7 mouse cellular contexts compared by ENCODE assay signal in genomic region chr19:5306968-5307734, GRCm38 (mm10). TPM values are rescaled to one million over a fixed set of nuclear protein-coding genes. Genes with fewer than 3 reads are reported as not detected.
DNase-seq lines count a peak whose midpoint lies in the region; ATAC-seq and TF ChIP-seq lines count a peak whose summit lies in the region.

No protein-coding gene starts in this region.

- WGBS in lung, embryonic 14.5 days = 35% methylated on average over 98 of the region's 98 CpGs
- WGBS in embryonic facial prominence, embryonic 12.5 days = 41% methylated on average over 98 of the region's 98 CpGs
- WGBS in hindbrain, embryonic 14.5 days = 45% methylated on average over 98 of the region's 98 CpGs

- peak overlapping the region; percentile 29 for H3K4me3 ChIP-seq in lung, embryonic 14.5 days (ENCODE audit: low read depth, low read length)
- H3K4me3 ChIP-seq in embryonic facial prominence, embryonic 12.5 days = peak overlapping the region; percentile 17
- no peak overlapping the region for H3K4me3 ChIP-seq in hindbrain, embryonic 14.5 days (replicated peaks; ENCODE audit: low read length)

- H3K27me3 ChIP-seq in lung, embryonic 14.5 days (ENCODE audit: insufficient read depth, low read length) = peaks cover 5% of the 10 kb centered on the region; the same call in 1 of the 2 replicates
- peaks cover 19% of the 10 kb centered on the region for H3K27me3 ChIP-seq in embryonic facial prominence, embryonic 12.5 days
- no peaks in the 10 kb centered on the region for H3K27me3 ChIP-seq in hindbrain, embryonic 14.5 days (ENCODE audit: control insufficient read depth, insufficient read depth, low read length)

- no peak for TF ChIP-seq CTCF in lung, embryonic 14.5 days (IDR thresholded peaks at IDR 0.05; ENCODE audit: low read depth)

- H3K9ac ChIP-seq in lung, embryonic 14.5 days = 0 out of 2 replicates have a peak overlapping the region, but pooled peaks have one; percentile 15
- H3K9ac ChIP-seq in embryonic facial prominence, embryonic 12.5 days = no peak overlapping the region
- no peak overlapping the region for H3K9ac ChIP-seq in hindbrain, embryonic 14.5 days

- no peaks in the 10 kb centered on the region for H3K36me3 ChIP-seq in lung, embryonic 14.5 days (ENCODE audit: insufficient read depth)
- H3K36me3 ChIP-seq in embryonic facial prominence, embryonic 12.5 days = peaks cover 16% of the 10 kb centered on the region
- peaks cover 57% of the 10 kb centered on the region for H3K36me3 ChIP-seq in hindbrain, embryonic 14.5 days (replicated peaks; ENCODE audit: control insufficient read depth, insufficient read depth)

- peaks cover 4% of the 10 kb centered on the region; the same call in 1 of the 2 replicates for H3K9me3 ChIP-seq in lung, embryonic 14.5 days (ENCODE audit: low read depth, low read length)
- no peaks in the 10 kb centered on the region for H3K9me3 ChIP-seq in embryonic facial prominence, embryonic 12.5 days
- no peaks in the 10 kb centered on the region for H3K9me3 ChIP-seq in hindbrain, embryonic 14.5 days (ENCODE audit: control insufficient read depth, low read length)

- ATAC-seq in lung, embryonic 14.5 days (ENCODE audit: insufficient read depth) = 0 out of 2 replicates have a peak, but pooled peaks have one; percentile 8
- 0 out of 2 replicates have a peak, but pooled peaks have one; percentile 22 for ATAC-seq in embryonic facial prominence, embryonic 12.5 days (ENCODE audit: insufficient number of reproducible peaks, insufficient read depth, low FRiP score, low TSS enrichment)
- ATAC-seq in hindbrain, embryonic 14.5 days (ENCODE audit: low FRiP score) = no peak
- ATAC-seq in megakaryocyte progenitor cell, adult 5-6 weeks (replicated peaks; ENCODE audit: poor library complexity) = no peak
- ATAC-seq in frontal cortex, adult (ENCODE audit: low TSS enrichment) = no peak

- H3K27ac ChIP-seq in lung, embryonic 14.5 days (ENCODE audit: low read depth) = no peak overlapping the region
- no peak overlapping the region for H3K27ac ChIP-seq in embryonic facial prominence, embryonic 12.5 days
- H3K27ac ChIP-seq in hindbrain, embryonic 14.5 days = no peak overlapping the region

- peak; percentile 69 for DNase-seq in lung, embryonic 14.5 days
- DNase-seq in lung, postnatal 36 days = no peak
- DNase-seq in hindbrain, embryonic 14.5 days (ENCODE audit: low spot score) = peak; percentile 24
- DNase-seq in mesoderm, embryonic 11.5 days (ENCODE audit: low read depth, low spot score) = peak; percentile 34

- H3K4me2 ChIP-seq in lung, embryonic 14.5 days = peak overlapping the region; percentile 56
- peak overlapping the region; percentile 44 for H3K4me2 ChIP-seq in embryonic facial prominence, embryonic 12.5 days (replicated peaks)
- H3K4me2 ChIP-seq in hindbrain, embryonic 14.5 days (replicated peaks) = 0 out of 2 replicates have a peak overlapping the region, but pooled peaks have one; percentile 24

- no peaks in the 10 kb centered on the region for H3K4me1 ChIP-seq in lung, embryonic 14.5 days (ENCODE audit: insufficient read depth)
- no peaks in the 10 kb centered on the region for H3K4me1 ChIP-seq in embryonic facial prominence, embryonic 12.5 days
- no peaks in the 10 kb centered on the region for H3K4me1 ChIP-seq in hindbrain, embryonic 14.5 days (replicated peaks; ENCODE audit: control insufficient read depth, insufficient read depth, low read length)

RNA-seq across cellular contexts. Expression of gene Gal3st3, which starts 9.0 kb away (rescaled TPM):
- polyA plus RNA-seq in lung, embryonic 14.5 days (2014; fragmentation: Nextera tagmentation; extraction: Ambion mirVana) = 2.2 and 2.9 TPM in 2 replicates
- polyA plus RNA-seq in embryonic facial prominence, embryonic 12.5 days (2016; fragmentation: Nextera tagmentation; extraction: Ambion mirVana) = 8.1 and 8.5 TPM in 2 replicates
- 34.2 and 39.8 TPM in 2 replicates for polyA plus RNA-seq in hindbrain, embryonic 14.5 days (2014; fragmentation: Nextera tagmentation; extraction: Ambion mirVana)
- not detected in 2 replicates for total RNA-seq in megakaryocyte progenitor cell, adult 5-6 weeks (2015)
- not detected in 2 replicates for total RNA-seq in megakaryocyte progenitor cell, adult 5-6 weeks (2017)

RNA-seq across cellular contexts. Expression of gene Sf3b2, which starts 11.9 kb away (rescaled TPM):
- 334 and 368 TPM in 2 replicates for polyA plus RNA-seq in lung, embryonic 14.5 days (2014; fragmentation: Nextera tagmentation; extraction: Ambion mirVana)
- polyA plus RNA-seq in embryonic facial prominence, embryonic 12.5 days (2016; fragmentation: Nextera tagmentation; extraction: Ambion mirVana) = 386 and 406 TPM in 2 replicates
- 299 and 305 TPM in 2 replicates for polyA plus RNA-seq in hindbrain, embryonic 14.5 days (2014; fragmentation: Nextera tagmentation; extraction: Ambion mirVana)
- 119 and 147 TPM in 2 replicates for total RNA-seq in megakaryocyte progenitor cell, adult 5-6 weeks (2015)
- 239 and 261 TPM in 2 replicates for total RNA-seq in megakaryocyte progenitor cell, adult 5-6 weeks (2017)

RNA-seq across cellular contexts. Expression of gene Catsper1, which starts 28.4 kb away (rescaled TPM):
- polyA plus RNA-seq in lung, embryonic 14.5 days (2014; fragmentation: Nextera tagmentation; extraction: Ambion mirVana) = not detected in 2 replicates
- polyA plus RNA-seq in embryonic facial prominence, embryonic 12.5 days (2016; fragmentation: Nextera tagmentation; extraction: Ambion mirVana) = not detected in 2 replicates
- not detected in 2 replicates for polyA plus RNA-seq in hindbrain, embryonic 14.5 days (2014; fragmentation: Nextera tagmentation; extraction: Ambion mirVana)
- total RNA-seq in megakaryocyte progenitor cell, adult 5-6 weeks (2015) = not detected in 2 replicates
- not detected in 2 replicates for total RNA-seq in megakaryocyte progenitor cell, adult 5-6 weeks (2017)

RNA-seq across cellular contexts. Expression of gene Pacs1, which starts 34.2 kb away (rescaled TPM):
- 27.8 and 31.8 TPM in 2 replicates for polyA plus RNA-seq in lung, embryonic 14.5 days (2014; fragmentation: Nextera tagmentation; extraction: Ambion mirVana)
- 31.3 and 32.2 TPM in 2 replicates for polyA plus RNA-seq in embryonic facial prominence, embryonic 12.5 days (2016; fragmentation: Nextera tagmentation; extraction: Ambion mirVana)
- 54.3 and 59.7 TPM in 2 replicates for polyA plus RNA-seq in hindbrain, embryonic 14.5 days (2014; fragmentation: Nextera tagmentation; extraction: Ambion mirVana)
- total RNA-seq in megakaryocyte progenitor cell, adult 5-6 weeks (2015) = 14.8 and 16.2 TPM in 2 replicates
- 5.1 and 7.1 TPM in 2 replicates for total RNA-seq in megakaryocyte progenitor cell, adult 5-6 weeks (2017)

RNA-seq across cellular contexts. Expression of gene Cst6, which starts 42.2 kb away (rescaled TPM):
- 0.41 TPM in 1 of 2 replicates, not detected in the other for polyA plus RNA-seq in lung, embryonic 14.5 days (2014; fragmentation: Nextera tagmentation; extraction: Ambion mirVana)
- polyA plus RNA-seq in embryonic facial prominence, embryonic 12.5 days (2016; fragmentation: Nextera tagmentation; extraction: Ambion mirVana) = 0.52 and 1.3 TPM in 2 replicates
- polyA plus RNA-seq in hindbrain, embryonic 14.5 days (2014; fragmentation: Nextera tagmentation; extraction: Ambion mirVana) = 11.2 and 12.2 TPM in 2 replicates
- not detected in 2 replicates for total RNA-seq in megakaryocyte progenitor cell, adult 5-6 weeks (2015)
- total RNA-seq in megakaryocyte progenitor cell, adult 5-6 weeks (2017) = not detected in 2 replicates

Comparison
In these comparisons a context has a peak if more than half of its experiments do, and no peak if none do; other contexts are left out.
1. ATAC-seq: peak in lung, embryonic 14.5 days (single experiment) and embryonic facial prominence, embryonic 12.5 days (single experiment); none in hindbrain, embryonic 14.5 days (single experiment), megakaryocyte progenitor cell, adult 5-6 weeks (single experiment) and frontal cortex, adult (single experiment).
2. Peak in every context shown above with its lines, with median percentiles within 50 percentile points of each other: H3K4me2 ChIP-seq.